Mouse (Mus musculus) midbrain, embryonic 10.5 days (tissue): ENCODE data around the gene Hpf1. TPM values are rescaled to one million over a fixed set of nuclear protein-coding genes. Genes with fewer than 3 reads are reported as not detected.

ENCODE experiments used
- polyA plus RNA-seq: library from polyadenylated mRNA; unstranded; fragments of >200 nt; fragmentation: Nextera tagmentation; extraction: Ambion mirVana; gene quantifications from 2 replicates; pipeline ENCODE4 v1.2.1, GENCODE M21; 2016

The Hpf1 gene
- polyA plus RNA-seq, 1 experiment from 2014 or later, result 140 TPM

Other genes starting within 250 kb of the Hpf1 start
- gene Clcn3, start 92.9 kb downstream of the Hpf1 start, polyA plus RNA-seq, result 29.1 and 32.6 TPM in 2 replicates
- gene Nek1, start 102.8 kb downstream of the Hpf1 start, polyA plus RNA-seq, result 20.7 and 22.7 TPM in 2 replicates